Mouse (Mus musculus): ENCODE measurements around the gene Csgalnact2. TPM values are rescaled to one million over a fixed set of nuclear protein-coding genes. Genes with fewer than 3 reads are reported as not detected.

Csgalnact2 gene
- polyA plus RNA-seq, 1 experiment from 2014 or later = 11.8 TPM

- peaks cover 10% of the 10 kb centered on the region; the same call in 1 of the 2 replicates for H3K36me3 ChIP-seq (ENCODE audit: control insufficient read depth, insufficient read depth, low read length)
- H3K27me3 ChIP-seq (ENCODE audit: control insufficient read depth, insufficient read depth, low read depth, low read length) = no peaks in the 10 kb centered on the region
- H3K9me3 ChIP-seq (replicated peaks; ENCODE audit: control insufficient read depth, low read length, poor library complexity, severe bottlenecking) = no peaks in the 10 kb centered on the region
- H3K4me3 ChIP-seq (ENCODE audit: low read depth, low read length) = no peak overlapping the region
- H3K4me1 ChIP-seq (ENCODE audit: control insufficient read depth, insufficient read depth, low read length) = no peaks in the 10 kb centered on the region
- no peak overlapping the region for H3K4me2 ChIP-seq (ENCODE audit: low read length)
- no peak overlapping the region for H3K9ac ChIP-seq (ENCODE audit: low read depth, low read length)
- ATAC-seq = no peak
- no peak overlapping the region for H3K27ac ChIP-seq (ENCODE audit: low read length)
Measured at GRCm38 (mm10) chr6:118126577-118126976, 12.4 kb downstream of the Csgalnact2 start.

DNA sequence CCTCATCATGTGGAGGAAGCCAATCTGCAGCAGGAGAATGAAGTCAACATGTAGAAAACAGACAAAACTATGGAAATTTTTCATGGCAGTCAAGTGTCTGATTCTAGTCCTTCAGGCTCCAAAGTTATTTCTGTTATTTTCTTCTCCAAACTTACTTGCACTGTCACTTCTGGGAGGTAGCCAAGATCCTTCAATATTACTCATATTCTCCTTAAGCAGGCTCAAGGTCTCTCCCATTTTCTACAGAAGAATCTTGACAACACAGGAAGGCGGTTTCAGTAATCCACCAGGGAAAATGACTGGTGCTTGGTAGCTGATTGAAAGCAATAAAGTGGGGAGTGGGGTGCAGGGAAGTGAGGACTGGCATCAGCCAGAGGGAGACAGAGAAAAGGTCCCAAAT, 16.2 kb downstream of the Csgalnact2 start:
- no peak overlapping the region for H3K4me2 ChIP-seq (ENCODE audit: low read length)
- H3K36me3 ChIP-seq (ENCODE audit: control insufficient read depth, insufficient read depth, low read length) = peaks cover 10% of the 10 kb centered on the region
- H3K27ac ChIP-seq (ENCODE audit: low read length) = no peak overlapping the region
- H3K27me3 ChIP-seq (ENCODE audit: control insufficient read depth, insufficient read depth, low read depth, low read length) = no peaks in the 10 kb centered on the region
- WGBS = 91% methylated on average over 1 of the region's 1 CpGs
- no peak overlapping the region for H3K4me3 ChIP-seq (ENCODE audit: low read depth, low read length)
- no peak for ATAC-seq
- no peak overlapping the region for H3K9ac ChIP-seq (ENCODE audit: low read depth, low read length)
- H3K9me3 ChIP-seq (replicated peaks; ENCODE audit: control insufficient read depth, low read length, poor library complexity, severe bottlenecking) = no peaks in the 10 kb centered on the region
- H3K4me1 ChIP-seq (ENCODE audit: control insufficient read depth, insufficient read depth, low read length) = no peaks in the 10 kb centered on the region

GRCm38 (mm10) chr6:118111810-118112209, 27.1 kb downstream of the Csgalnact2 start:
- WGBS = 59% methylated on average over 1 of the region's 1 CpGs
- no peaks in the 10 kb centered on the region for H3K4me1 ChIP-seq (ENCODE audit: control insufficient read depth, insufficient read depth, low read length)
- no peak overlapping the region for H3K4me3 ChIP-seq (ENCODE audit: low read depth, low read length)
- peaks cover 16% of the 10 kb centered on the region for H3K36me3 ChIP-seq (ENCODE audit: control insufficient read depth, insufficient read depth, low read length)
- H3K27ac ChIP-seq (ENCODE audit: low read length) = no peak overlapping the region
- no peaks in the 10 kb centered on the region for H3K9me3 ChIP-seq (replicated peaks; ENCODE audit: control insufficient read depth, low read length, poor library complexity, severe bottlenecking)
- H3K9ac ChIP-seq (ENCODE audit: low read depth, low read length) = no peak overlapping the region
- H3K4me2 ChIP-seq (ENCODE audit: low read length) = no peak overlapping the region
- no peaks in the 10 kb centered on the region for H3K27me3 ChIP-seq (ENCODE audit: control insufficient read depth, insufficient read depth, low read depth, low read length)
- ATAC-seq = no peak

DNA sequence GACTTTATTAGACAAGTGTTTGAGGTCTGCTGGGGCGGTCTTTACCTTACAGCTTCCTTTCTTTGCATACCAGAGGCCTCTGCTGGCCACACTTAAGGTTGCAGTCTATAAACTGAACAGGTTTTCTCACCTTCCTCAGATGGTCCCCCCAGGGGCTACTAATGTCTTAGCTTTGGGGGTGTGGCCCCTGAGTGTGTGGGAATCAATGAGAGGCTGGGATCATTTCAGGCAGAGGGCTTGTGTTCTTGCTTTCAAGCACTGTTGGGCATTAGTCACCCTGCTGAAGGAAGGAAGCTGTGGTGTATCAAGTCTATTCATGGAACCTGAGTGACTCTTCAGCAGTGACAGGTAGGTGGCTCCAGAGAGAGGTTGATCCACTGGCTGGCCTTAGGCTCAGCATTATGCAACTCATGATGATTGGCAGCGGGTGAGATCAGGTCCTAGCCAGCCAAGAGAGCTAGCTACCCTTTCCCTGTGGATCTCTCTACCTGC, 39.6 kb downstream of the Csgalnact2 start:
- Histone ChIP-seq H3K9me3 (replicated peaks; ENCODE audit: control insufficient read depth, low read length, poor library complexity, severe bottlenecking) (no peaks in the 10 kb centered on the region), H3K4me3 (ENCODE audit: low read depth, low read length) (no peak overlapping the region), H3K9ac (ENCODE audit: low read depth, low read length) (no peak overlapping the region), H3K4me2 (ENCODE audit: low read length) (no peak overlapping the region), H3K36me3 (ENCODE audit: control insufficient read depth, insufficient read depth, low read length) (no peaks in the 10 kb centered on the region), H3K27me3 (ENCODE audit: control insufficient read depth, insufficient read depth, low read depth, low read length) (no peaks in the 10 kb centered on the region), H3K4me1 (ENCODE audit: control insufficient read depth, insufficient read depth, low read length) (no peaks in the 10 kb centered on the region), H3K27ac (ENCODE audit: low read length) (no peak overlapping the region)
- peak; percentile 51; the same call in 1 of the 2 replicates for ATAC-seq
- WGBS = 45% methylated on average over 2 of the region's 2 CpGs

DNA sequence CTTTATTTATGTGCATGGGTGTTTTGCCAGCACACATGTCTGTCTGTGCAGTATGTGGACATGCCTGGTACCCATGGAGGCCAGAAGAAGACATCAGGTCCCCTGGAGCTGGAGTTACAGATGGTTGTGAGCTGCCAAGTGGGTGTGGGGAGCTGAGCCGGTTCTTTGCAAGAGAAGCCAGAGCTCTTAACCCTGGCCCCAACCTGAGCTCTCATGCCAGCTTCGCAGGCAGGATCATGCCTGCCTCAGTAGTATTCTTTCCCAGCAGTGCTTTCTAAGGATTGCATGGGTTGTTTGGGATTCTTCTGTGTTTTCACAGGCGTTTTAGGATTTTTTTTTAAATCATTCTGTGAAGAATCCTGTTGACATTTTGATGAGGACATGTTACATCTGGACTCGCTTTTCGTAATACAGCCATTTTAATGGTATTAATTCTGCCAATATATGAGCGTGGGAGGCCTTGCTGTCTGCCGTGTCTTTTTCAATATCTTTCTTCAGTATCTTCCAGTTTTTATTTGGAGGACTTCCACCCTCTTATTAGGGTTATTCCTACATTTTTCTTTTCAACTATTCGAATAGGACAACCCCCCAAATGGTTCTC, 41.1 kb downstream of the Csgalnact2 start:
- WGBS = 88% methylated on average over 8 of the region's 8 CpGs

DNA sequence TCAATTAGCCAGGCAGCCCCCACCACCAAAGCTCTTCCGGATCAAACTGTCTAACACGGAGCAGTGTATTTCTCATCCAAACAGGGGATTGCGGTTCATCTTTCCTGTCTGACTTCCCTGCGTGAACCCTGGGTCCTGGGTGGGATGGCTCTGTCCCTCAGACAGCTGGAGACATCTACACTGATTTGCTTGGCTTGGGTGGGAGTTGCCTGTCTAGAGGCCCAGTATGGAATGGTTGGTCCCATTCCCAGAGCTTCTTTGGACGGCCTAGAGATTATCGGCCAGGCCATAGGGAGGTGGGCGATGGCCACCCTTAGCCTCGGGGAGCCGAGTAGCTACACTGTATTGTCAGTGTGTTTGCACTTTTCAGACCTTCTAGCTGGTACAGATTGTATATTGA, 48.1 kb downstream of the Csgalnact2 start:
- H3K9me3 ChIP-seq (replicated peaks; ENCODE audit: control insufficient read depth, low read length, poor library complexity, severe bottlenecking) = no peaks in the 10 kb centered on the region
- no peak overlapping the region for H3K4me3 ChIP-seq (ENCODE audit: low read depth, low read length)
- 86% methylated on average over 9 of the region's 9 CpGs for WGBS
- no peaks in the 10 kb centered on the region for H3K27me3 ChIP-seq (ENCODE audit: control insufficient read depth, insufficient read depth, low read depth, low read length)
- H3K4me1 ChIP-seq (ENCODE audit: control insufficient read depth, insufficient read depth, low read length) = no peaks in the 10 kb centered on the region
- H3K36me3 ChIP-seq (ENCODE audit: control insufficient read depth, insufficient read depth, low read length) = peaks cover 8% of the 10 kb centered on the region; the same call in 1 of the 2 replicates
- no peak overlapping the region for H3K9ac ChIP-seq (ENCODE audit: low read depth, low read length)
- no peak for ATAC-seq
- H3K4me2 ChIP-seq (ENCODE audit: low read length) = no peak overlapping the region
- no peak overlapping the region for H3K27ac ChIP-seq (ENCODE audit: low read length)

More for the DNA sequence above, 41.1 kb downstream of the Csgalnact2 start:
- Histone ChIP-seq H3K4me1 (ENCODE audit: control insufficient read depth, insufficient read depth, low read length) (no peaks in the 10 kb centered on the region), H3K4me3 (ENCODE audit: low read depth, low read length) (no peak overlapping the region), H3K27me3 (ENCODE audit: control insufficient read depth, insufficient read depth, low read depth, low read length) (no peaks in the 10 kb centered on the region), H3K27ac (ENCODE audit: low read length) (no peak overlapping the region), H3K9ac (ENCODE audit: low read depth, low read length) (no peak overlapping the region), H3K9me3 (replicated peaks; ENCODE audit: control insufficient read depth, low read length, poor library complexity, severe bottlenecking) (no peaks in the 10 kb centered on the region), H3K36me3 (ENCODE audit: control insufficient read depth, insufficient read depth, low read length) (no peaks in the 10 kb centered on the region), H3K4me2 (ENCODE audit: low read length) (no peak overlapping the region)
- ATAC-seq = no peak

GRCm38 (mm10) chr6:118088750-118089440, 50.0 kb downstream of the Csgalnact2 start:
- Histone ChIP-seq H3K4me2 (ENCODE audit: low read length) (no peak overlapping the region), H3K36me3 (ENCODE audit: control insufficient read depth, insufficient read depth, low read length) (peaks cover 8% of the 10 kb centered on the region; the same call in 1 of the 2 replicates), H3K4me1 (ENCODE audit: control insufficient read depth, insufficient read depth, low read length) (no peaks in the 10 kb centered on the region), H3K4me3 (ENCODE audit: low read depth, low read length) (no peak overlapping the region), H3K27ac (ENCODE audit: low read length) (no peak overlapping the region), H3K9me3 (replicated peaks; ENCODE audit: control insufficient read depth, low read length, poor library complexity, severe bottlenecking) (no peaks in the 10 kb centered on the region), H3K9ac (ENCODE audit: low read depth, low read length) (no peak overlapping the region), H3K27me3 (ENCODE audit: control insufficient read depth, insufficient read depth, low read depth, low read length) (no peaks in the 10 kb centered on the region)
- 82% methylated on average over 17 of the region's 17 CpGs for WGBS
- no peak for ATAC-seq

- no peak for ATAC-seq
- no peak overlapping the region for H3K9ac ChIP-seq (ENCODE audit: low read depth, low read length)
- peaks cover 8% of the 10 kb centered on the region; the same call in 1 of the 2 replicates for H3K36me3 ChIP-seq (ENCODE audit: control insufficient read depth, insufficient read depth, low read length)
- 53% methylated on average over 8 of the region's 8 CpGs for WGBS
- H3K4me3 ChIP-seq (ENCODE audit: low read depth, low read length) = no peak overlapping the region
- H3K4me1 ChIP-seq (ENCODE audit: control insufficient read depth, insufficient read depth, low read length) = no peaks in the 10 kb centered on the region
- H3K27me3 ChIP-seq (ENCODE audit: control insufficient read depth, insufficient read depth, low read depth, low read length) = no peaks in the 10 kb centered on the region
- no peak overlapping the region for H3K27ac ChIP-seq (ENCODE audit: low read length)
- no peaks in the 10 kb centered on the region for H3K9me3 ChIP-seq (replicated peaks; ENCODE audit: control insufficient read depth, low read length, poor library complexity, severe bottlenecking)
- no peak overlapping the region for H3K4me2 ChIP-seq (ENCODE audit: low read length)
Measured at GRCm38 (mm10) chr6:118087955-118088354, 51.0 kb downstream of the Csgalnact2 start.

- H3K36me3 ChIP-seq (ENCODE audit: control insufficient read depth, insufficient read depth, low read length) = peaks cover 8% of the 10 kb centered on the region; the same call in 1 of the 2 replicates
- H3K4me1 ChIP-seq (ENCODE audit: control insufficient read depth, insufficient read depth, low read length) = 0 out of 2 replicates have a peak, but pooled peaks cover under 1% of the 10 kb centered on the region
- H3K4me3 ChIP-seq (ENCODE audit: low read depth, low read length) = no peak overlapping the region
- no peak overlapping the region for H3K27ac ChIP-seq (ENCODE audit: low read length)
- WGBS = 91% methylated on average over 8 of the region's 8 CpGs
- H3K4me2 ChIP-seq (ENCODE audit: low read length) = no peak overlapping the region
- H3K9me3 ChIP-seq (replicated peaks; ENCODE audit: control insufficient read depth, low read length, poor library complexity, severe bottlenecking) = no peaks in the 10 kb centered on the region
- H3K27me3 ChIP-seq (ENCODE audit: control insufficient read depth, insufficient read depth, low read depth, low read length) = no peaks in the 10 kb centered on the region
- no peak for ATAC-seq
- no peak overlapping the region for H3K9ac ChIP-seq (ENCODE audit: low read depth, low read length)
Measured at GRCm38 (mm10) chr6:118084596-118084995, 54.3 kb downstream of the Csgalnact2 start.

Data from midbrain, embryonic 16.5 days (tissue).